Mouse (Mus musculus): ENCODE measurements around the gene Clec14a.

Clec14a gene

GRCm38 (mm10) chr12:58268563-58269501 is at the start of gene Clec14a:
Gene Clec14a, minus strand, starts transcription at chr12:58269290.
- DNase-seq = peak; percentile 12

DNA sequence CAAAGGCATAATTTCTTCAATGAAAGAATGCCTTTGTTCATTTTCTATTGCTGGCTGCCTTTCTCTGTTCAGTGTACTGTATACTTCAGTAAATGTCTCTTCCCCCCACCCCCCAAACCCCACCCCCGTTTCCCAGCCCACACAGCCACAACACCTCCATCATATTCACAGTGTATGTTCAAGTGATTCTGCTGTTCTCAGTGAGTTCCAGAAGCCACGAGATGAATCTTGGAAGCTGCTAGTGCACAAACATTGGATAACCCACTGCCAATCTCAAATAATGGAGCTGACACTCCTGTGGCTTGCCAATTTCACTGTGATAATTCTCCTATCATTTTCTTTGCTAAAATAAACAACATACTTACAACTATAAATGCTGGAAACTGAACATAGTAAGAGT is 38.7 kb upstream of the Clec14a start:
- no peak for DNase-seq

DNA sequence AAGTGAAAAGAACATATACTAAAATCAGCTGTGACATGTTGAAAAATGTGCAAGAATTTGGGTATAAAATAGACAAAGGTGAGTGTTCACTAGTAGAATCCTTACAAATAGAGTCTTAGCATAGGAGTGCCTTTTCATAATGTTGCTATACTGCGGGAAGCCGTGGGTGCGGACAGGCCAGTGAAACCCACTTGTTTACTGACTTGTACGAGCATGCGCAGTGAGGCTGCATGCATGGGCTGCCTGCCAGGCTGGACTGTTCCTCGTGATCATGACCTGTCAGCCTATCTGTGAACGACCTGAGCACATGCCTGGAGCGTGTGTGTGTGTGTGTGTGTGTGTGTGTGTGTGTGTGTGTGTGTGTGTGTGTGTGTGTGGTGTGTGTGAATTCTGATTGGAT is 37.3 kb upstream of the Clec14a start:
- peak; percentile 17 for DNase-seq

- DNase-seq = no peak
Observed at GRCm38 (mm10) chr12:58305567-58305966, 36.5 kb upstream of the Clec14a start.

DNA sequence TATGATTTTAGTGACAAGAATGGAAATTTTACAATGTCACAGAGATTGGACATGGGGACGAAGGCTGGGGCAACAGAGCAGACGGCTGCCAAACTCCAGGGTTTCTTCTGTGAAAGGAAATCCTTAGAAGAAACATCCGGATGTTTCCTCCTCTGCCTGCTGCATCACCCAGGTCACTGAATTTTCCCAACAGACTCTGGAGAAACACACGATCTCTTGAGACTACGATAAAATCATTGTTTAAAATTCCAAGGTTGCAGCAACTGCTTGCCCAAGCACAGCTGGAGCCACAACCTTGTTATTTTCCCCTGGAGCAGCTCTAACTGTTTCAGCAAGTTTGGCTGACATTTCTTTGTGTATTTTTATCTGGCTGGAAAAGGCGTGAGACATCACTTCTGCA is 27.9 kb upstream of the Clec14a start:
- DNase-seq = no peak

DNA sequence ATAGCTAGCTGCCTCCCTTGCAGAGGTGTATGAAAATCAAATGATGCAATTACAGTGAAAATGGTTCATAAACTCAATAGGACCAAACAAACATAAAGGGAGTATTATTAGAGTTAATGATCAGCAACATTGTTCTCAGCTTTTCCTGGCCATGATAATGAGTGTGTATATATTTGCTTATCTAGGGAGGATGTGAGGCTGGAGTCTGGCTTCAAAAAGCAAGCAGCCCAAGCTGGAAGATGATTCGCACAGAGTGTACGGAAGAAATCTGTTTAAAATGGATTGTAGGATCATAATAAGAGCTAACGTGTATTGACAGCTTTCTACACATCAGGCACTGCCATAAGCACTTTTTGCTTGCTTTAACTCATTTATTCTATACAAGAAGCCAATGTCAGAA is 16.8 kb upstream of the Clec14a start:
- no peak for DNase-seq

DNA sequence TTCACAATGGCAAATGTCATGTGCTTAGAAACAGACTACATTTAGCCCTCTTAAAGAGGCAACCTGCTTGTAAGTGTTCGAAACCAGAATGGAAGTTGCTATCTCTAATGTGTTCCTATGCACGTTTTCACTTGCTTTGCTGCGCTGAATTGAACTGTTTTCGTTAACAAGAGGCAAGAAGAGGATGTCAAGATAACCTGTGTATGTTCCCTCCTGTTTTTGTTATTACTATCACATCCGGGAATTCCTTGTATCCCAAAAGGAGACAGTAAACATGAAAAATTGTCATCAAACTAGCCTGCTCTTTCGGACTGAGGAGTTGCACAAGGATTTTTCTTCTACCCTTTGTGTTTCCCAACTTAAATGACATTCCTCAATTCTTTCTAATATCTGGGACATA is 1.4 kb upstream of the Clec14a start:
- DNase-seq = no peak

DNA sequence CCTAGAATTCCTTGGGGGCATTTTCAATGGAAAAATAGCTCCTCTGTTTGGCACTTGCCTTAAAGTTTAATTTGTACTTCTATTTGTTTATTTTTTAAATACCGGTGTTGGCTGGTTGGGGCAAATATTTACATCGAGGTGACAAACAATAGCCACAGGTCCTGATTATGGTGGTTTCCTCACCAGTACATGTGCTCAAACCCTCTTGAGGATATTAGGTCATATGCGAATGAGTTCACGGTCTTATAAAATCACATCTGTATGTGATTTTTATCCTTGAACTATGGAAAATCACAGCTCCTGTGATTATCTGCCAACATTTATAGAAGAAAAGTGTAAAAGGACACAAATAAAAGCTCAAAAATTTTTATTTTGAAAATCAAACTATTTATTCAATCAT is 415 bp upstream of the Clec14a start:
- no peak for DNase-seq

DNA sequence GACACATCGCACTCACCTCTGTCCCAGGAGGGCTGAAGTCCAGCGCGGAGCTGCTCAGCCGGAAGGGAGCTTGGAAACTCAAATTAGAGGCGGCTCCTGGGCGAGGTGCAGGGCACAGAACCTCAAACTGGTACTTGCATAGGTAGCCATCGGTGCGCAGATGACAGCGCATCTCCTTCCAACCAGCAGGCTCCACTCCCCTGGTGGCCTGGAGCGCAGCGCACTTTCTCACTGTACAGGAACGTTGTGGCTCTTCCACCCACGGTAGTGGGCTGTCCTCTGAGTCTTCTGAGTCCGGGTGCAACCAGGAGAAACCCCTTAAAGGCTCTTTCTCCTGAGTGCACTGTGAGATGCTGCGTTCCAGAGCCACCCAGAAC is 916 bp downstream of the Clec14a start:
- peak; percentile 3 for DNase-seq

DNA sequence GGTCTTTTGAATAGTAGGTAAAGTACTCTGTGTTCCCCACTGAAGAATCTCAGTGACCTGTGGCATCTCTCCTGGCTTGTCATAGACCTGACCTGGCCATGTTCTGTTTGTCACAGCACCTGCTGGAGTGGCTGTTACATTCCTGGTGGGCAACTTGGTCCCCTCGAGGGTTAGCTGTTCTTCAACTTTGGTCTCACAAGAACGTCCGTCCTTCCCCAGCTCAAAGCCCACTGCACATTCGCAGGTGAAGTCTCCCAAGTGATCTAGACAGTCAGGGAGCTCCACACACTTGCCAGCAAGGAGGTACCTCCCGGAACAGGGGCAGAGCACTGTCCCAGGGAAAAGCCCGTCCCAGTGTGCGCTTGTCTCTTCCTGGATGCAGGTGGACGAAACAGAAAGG is 1.3 kb downstream of the Clec14a start:
- no peak for DNase-seq

GRCm38 (mm10) chr12:58251901-58252300 is 17.2 kb downstream of the Clec14a start:
- no peak for DNase-seq

DNA sequence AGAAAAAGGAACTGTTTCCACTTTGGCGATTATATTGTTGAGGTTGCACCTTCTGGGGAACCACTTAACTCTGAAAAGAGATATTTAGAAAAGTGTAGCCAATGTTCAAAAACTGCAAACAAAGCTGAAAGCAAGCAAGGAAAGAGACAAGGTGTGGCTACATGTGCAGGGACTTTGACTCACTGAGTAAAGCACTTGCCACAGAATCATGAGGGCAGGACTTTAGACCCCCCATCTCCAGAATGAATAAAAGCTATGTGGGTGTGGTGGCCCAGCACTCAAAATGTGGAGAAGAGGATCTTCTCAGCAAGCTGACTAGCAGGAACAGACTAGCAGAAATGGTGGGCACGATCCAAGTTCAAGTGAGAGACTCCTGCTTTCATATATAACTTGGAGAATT is 36.6 kb downstream of the Clec14a start:
- no peak for DNase-seq

GRCm38 (mm10) chr12:58225644-58226043 is 43.4 kb downstream of the Clec14a start:
- DNase-seq = no peak

- DNase-seq = no peak
Observed at GRCm38 (mm10) chr12:58219078-58219477, 50.0 kb downstream of the Clec14a start.

- no peak for DNase-seq
Observed at GRCm38 (mm10) chr12:58216218-58216617, 52.9 kb downstream of the Clec14a start.
